Mouse (Mus musculus) gastrocnemius, postnatal 10 days (tissue): ENCODE results near the gene Hist1h3g. TPM values are rescaled to one million over a fixed set of nuclear protein-coding genes. Genes with fewer than 3 reads are reported as not detected.
"Not testable (repeated sequence)": the region's sequence is repeated elsewhere in the genome, so short reads cannot be mapped to it uniquely, and the experiment has no call there.

Source experiments
- DNase-seq: peaks from one replicate; pipeline ENCODE4 v3.0.0; 2021; ENCODE audit warnings: mixed read lengths
- total RNA-seq, 2 experiments: library from RNA; stranded (reverse); gene quantifications; 2 replicates each; pipeline ENCODE4 v1.2.3; 2021

Hist1h3g gene
- total RNA-seq, 2 experiments from 2014 or later = 58.4 to 59.9 TPM

DNA sequence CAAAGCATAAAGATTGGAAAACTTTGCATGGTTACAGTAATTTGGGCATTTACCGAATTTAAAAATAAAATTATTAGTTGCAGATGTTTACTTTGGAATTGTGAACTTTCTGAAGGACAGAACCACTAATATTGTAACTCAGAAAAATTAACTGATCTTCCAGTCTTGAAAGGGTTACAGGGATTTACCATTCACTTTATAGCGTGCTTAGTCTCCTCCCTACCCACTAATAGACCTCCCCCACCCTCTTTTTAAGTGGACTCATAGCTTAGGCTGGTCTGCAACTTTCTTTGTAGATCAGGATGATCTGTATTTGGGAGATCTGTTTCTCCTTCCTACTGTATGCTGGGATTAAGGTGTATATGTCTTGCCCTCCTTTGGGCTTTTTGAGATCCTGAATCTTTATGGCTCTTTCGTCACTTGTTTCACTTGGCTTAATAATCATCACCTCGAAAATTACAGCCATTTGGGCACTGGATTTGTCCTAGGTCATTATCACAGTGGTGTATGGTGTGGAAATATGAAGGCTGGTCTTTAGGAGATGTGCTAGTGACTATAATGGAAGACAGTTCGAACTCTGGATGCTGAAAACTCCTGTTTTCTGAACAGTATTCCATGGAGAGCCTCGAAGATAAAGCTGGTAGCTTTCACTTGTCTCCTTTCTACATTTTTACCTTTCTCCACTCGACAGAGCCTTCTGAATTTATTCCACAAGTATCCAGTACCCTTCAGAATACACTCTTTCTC lies 1.0 kb downstream of the Hist1h3g start:
- no peak for DNase-seq

DNA sequence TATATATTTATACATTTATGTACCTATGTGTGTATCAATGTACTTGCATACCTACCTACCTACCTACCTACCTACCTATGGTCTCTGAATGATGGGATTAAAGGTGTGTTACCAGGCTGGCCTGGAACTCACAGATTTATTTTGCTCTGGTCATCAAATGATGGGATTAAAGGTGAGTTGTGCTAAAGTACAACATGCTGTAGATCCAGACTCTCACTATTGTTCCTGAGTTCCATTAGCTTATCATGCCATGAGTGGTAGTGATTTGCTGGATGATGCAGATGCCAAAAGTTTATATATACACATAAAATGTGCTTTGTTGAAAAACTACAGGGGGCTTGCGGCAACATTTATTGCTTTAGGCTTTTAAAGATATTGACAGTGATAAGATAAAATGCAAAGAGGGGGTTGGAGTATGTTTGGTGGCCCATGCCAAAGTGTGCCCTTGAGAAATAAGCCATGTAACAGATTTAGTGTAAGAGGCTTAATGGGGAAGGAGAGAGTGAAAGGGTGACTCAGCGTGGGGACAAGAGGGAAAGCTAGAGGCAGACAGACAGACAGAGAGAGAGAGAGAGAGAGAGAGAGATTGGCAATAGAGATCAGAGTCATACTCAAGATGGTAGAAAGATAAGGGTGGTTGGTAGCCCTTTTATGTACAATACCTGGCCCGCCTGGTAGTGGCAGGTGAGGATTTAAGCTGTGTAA lies 1.9 kb downstream of the Hist1h3g start:
- no peak for DNase-seq

DNA sequence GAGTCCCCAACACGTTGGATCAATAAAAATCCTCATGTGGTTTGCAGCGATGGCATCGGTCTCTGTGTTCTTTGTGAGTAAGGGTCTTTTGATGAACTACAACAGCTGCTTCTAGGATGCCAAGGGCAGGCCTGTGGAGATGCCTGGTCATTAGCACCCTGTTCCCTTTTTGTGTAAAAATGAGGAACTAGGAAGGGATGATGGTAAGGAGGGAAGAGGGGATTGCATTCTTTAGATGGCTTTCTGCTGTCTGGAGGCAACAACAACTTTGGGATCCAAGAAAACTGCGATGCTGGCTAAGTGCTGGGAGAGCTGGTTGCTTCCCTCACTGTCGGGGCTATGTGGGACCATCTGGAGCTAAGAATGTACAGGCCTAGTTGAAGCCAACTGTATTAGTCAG lies 3.0 kb downstream of the Hist1h3g start:
- DNase-seq = no peak

DNA sequence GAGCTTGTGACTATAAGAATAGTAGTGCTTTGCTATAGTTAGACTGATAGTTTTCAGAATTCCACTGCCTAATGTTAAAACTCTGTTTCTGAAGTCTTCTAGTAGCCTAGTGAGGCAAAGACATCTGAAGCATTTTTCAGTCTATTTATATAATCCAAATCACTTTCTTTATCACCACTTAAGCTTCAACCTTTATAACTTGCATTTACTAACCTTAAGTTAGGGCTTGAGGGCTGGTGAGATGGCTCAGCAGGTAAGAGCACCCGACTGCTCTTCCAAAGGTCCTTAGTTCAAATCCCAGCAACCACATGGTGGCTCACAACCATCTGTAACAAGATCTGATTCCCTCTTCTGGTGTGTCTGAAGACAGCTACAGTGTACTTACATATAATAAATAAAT lies 4.6 kb downstream of the Hist1h3g start:
- DNase-seq = not testable (repeated sequence)

DNA sequence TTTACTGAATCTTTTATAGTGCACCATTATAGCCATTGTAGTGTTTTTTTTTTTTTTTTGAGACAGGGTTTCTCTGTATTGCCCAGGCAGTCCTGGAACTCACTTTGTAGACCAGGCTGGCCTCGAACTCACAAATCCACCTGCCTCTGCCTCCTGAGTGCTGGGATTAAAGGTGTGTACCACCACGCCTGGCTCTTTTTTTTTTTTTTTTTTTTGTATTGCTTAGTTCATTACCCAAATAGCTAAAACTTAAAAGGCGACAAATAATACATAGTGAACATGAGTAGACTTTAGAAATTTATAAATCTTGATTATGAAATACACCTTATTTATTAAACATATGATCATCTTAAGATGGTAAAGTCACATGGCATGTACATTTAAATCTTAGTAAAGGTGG lies 6.3 kb downstream of the Hist1h3g start:
- no peak for DNase-seq

DNA sequence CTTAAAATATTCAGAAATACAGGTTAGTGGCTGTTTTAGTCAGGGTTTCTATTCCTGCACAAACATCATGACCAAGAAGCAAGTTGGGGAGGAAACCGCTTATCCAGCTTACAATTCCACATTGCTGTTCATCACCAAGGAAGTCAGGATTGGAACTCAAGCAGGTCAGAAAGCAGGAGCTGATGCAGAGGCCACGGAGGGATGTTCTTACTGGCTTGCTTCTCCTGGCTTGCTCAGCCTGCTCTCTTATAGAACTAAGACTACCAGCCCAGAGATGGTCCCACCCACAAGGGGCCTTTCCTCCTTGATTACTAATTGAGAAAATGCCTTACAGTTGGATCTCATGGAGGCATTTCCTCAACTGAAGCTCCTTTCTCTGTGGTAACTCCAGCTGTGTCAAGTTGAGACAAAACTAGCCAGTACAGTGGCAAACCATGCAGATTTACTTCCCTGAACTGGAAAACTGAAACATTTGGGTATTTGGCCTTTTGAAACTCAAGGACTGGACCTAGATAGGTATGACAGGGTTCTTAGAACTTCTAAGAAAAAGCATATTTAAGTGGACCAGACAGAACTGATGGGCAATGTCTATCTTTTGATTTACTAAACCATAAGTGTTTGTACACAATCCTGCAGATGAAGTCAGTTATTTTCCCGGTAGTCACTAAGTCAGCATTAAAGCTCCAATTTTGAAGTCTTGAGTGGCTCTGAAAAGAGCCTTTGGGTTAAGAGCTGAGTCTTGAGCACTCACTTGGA lies 7.2 kb downstream of the Hist1h3g start:
- DNase-seq = not testable (repeated sequence)

DNA sequence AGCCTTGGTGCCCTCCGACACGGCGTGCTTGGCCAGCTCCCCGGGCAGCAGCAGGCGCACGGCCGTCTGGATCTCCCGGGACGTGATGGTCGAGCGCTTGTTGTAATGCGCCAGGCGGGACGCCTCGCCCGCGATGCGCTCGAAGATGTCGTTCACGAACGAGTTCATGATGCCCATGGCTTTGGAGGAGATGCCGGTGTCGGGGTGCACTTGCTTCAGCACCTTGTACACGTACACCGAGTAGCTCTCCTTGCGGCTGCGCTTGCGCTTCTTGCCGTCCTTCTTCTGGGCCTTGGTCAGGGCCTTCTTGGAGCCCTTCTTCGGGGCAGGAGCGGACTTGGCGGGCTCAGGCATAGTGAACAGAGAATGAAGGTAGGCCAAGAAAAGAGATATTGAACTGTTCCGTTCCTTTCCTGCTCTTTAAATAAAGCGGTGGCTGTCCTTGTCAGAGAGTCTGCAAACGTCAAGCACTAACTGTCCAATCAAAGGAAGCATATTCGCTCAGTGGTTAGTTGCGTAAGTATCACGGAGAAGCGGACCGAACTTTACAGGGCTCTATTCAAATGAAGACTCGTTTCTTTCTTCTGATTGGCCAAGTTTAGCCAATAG lies 7.9 kb downstream of the Hist1h3g start, which contains the start of gene Hist1h2bh:
Hist1h2bh (minus strand) TSS at position 394 of the 609 bp plus-strand sequence.
- peak; percentile 23 for DNase-seq

DNA sequence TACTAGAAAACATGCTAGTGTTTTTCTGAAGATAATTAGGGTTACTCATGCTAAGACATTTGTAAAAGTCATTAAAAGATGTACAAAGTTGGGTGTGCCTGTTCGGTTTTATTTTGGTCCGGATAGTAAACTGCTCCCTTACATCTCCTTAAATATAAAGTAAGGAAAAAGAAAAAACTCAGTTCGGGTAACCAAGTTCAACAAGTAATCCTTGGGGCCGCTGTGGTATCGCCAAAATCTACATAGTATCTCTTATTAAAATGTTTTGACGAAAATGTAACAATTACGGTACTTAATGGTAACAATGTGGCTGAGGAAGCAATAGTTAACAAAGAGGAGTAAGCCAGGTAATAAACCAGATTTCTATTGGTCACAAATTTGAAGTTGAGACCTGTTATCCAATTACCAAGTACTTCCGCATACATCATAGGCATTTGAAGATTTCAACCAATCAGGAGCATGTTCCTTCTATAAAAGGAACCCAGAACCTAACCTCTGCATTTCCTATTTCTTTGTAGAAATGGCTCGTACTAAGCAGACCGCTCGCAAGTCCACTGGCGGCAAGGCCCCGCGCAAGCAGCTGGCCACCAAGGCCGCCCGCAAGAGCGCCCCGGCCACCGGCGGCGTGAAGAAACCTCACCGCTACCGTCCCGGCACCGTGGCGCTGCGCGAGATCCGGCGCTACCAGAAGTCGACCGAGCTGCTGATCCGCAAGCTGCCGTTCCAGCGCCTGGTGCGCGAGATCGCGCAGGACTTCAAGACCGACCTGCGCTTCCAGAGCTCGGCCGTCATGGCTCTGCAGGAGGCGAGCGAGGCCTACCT lies 9.0 kb downstream of the Hist1h3g start, which contains the start of gene Hist1h3f:
Hist1h3f (plus strand) TSS at position 88 of the 822 bp plus-strand sequence.
- DNase-seq = peak; percentile 40

DNA sequence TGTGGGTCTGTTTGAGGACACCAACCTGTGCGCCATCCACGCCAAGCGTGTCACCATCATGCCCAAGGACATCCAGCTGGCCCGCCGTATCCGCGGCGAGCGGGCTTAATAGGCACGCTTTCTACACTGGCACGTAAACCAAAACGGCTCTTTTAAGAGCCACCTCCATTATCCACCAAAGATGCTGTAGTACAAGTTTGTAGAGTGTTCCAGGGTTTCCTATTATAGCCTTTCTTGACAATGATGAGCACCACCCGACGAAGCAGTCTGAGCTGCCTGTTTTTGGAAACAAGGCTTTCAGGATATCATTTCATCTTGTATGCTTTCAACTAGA lies 9.5 kb downstream of the Hist1h3g start:
- DNase-seq = not testable (repeated sequence)

DNA sequence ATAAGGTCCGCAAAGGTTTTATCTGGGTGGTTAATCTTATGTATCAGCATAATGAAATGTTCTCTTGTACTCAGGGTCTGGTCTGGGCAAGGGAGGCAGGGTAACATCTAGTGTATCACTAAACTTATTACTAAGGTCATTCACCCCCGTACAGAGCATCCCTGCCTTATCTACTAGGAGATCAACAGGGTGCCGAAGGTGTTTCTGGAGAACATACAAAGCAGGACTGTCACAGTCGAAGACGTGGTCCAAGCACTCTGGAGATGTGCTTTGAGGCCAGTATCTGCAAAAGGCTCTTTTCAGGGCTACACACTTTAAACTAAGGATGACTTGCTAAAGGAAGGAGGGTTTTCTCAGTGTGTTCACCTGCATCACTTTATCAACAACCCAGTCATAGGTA lies 11.5 kb downstream of the Hist1h3g start:
- no peak for DNase-seq

DNA sequence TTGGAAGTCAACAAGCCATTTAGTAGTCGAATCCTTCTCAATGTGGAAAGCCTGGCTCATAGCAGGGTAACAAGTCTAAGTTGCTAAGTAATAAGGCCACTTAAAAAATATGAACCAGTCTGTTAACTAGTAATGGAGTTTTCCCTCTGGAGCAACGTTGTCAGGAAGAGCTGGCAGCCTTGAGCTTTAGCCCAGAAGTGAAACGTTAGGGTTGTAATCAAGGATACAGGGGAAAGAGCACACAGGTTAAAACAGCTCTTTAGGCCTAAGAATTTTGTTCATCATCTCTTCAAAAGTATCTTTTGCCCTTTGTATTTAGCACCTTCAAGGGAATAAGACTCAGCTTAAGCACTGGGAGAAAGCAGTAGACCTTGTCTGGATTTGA lies 15.5 kb downstream of the Hist1h3g start:
- no peak for DNase-seq

DNA sequence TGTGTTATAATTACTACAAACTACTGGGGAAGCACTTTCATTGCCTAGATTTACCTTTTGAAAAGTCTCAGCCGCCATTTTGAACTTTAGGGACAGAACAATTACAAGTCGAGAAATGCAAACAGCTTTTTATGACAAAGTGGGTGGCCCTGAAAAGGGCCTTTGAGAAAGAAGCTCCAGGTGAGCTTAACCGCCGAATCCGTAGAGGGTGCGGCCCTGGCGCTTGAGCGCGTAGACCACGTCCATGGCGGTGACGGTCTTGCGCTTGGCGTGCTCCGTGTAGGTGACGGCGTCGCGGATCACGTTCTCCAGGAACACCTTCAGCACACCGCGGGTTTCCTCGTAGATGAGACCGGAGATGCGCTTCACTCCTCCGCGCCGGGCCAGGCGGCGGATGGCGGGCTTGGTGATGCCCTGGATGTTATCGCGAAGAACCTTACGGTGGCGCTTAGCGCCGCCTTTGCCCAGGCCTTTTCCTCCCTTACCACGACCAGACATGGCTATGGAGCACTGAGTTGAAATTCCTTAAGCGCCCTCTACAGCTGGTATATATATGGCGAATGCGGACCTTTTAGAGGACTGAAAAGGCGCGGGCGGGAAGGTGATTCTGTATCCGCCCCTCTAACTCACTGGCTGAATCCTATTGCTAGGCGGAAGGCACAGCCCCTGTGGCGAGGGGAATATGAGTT lies 16.1 kb downstream of the Hist1h3g start, which contains the start of gene Hist1h4f:
Hist1h4f (minus strand) TSS at position 503 of the 689 bp plus-strand sequence.
- peak; percentile 55 for DNase-seq

DNA sequence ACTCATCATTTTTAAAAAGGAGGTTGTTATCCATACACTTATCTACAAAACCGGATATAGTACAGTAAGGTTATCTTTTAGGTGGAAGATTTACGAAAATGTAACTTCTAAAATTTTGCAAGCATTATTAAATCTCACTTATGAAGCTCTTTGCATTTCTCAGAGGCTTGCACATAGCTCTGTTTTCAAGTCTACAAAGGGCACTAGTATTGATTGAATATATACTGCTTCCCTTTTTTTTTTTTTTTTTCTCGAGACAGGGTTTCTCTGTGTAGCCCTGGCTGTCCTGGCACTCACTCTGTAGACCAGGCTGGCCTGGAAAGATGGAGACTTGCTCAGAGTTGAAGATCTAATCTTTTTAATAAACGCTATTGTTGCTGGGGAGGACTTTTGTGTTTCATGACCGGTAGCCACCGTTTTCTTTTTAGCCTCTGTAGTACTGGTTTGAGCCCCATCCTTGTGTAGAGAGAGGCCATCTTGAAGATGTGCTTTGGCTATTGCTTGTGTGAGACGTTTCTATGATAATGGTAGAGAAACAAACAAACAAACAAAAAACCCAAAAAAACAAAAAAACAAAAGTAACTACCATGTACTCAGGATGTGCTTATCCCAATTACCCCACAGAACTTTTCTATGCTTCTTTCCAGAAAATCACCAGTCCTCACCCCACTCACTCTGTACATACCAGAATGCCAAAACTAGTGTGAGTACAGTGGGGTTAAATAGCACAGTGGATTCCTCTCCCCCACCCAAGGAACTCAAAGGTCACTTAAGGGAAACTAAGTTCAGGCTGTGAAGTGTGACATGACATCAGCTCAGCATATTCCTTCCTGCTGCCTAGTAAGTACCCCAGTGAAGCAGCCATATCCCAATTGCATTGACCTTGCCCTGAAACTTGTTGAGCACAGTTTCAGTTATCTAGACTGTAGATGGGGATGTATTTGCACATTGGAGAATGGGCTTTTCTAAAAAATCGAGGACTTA lies 17.0 kb downstream of the Hist1h3g start:
- DNase-seq = no peak

DNA sequence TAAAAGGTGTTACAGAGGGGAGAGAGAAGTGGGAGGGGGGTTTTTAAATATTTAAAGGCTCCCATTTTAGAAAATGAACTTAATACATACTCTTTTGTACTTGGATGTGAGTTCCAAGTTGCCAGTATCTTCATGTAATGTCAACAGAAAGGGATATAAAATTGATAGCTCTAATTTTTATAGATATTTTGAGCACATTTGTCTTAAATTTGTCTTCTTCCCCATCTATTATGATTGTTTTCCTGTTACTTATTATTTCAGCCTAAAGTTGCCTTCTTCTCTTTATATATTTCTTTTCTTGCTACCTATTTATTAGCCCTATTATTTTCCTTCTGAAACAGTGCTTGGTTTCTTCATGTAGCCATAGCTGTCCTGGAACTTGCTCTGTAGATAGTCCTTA lies 17.7 kb downstream of the Hist1h3g start, which contains the start of gene Hist1h1d:
Hist1h1d (plus strand) TSS at position 301 of the 400 bp plus-strand sequence.
- DNase-seq = no peak

DNA sequence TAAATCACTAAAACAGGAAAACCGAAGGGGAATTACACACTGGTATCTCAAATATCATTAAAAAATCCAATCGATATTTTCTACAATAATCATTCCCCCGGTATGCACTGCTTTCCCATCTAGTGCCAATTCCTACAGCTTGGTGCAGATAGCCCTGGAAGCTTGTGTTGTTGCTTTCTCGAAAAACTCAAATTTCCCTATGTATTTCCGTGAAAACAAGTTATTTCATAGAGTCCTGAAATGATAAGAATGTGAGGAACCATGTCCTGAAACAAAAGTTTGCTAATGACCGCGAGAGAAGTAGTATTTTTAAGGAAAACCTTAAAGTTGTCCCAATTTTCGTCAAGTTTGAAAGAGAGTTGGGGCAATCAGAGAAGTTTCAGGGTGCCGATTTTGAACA lies 19.2 kb downstream of the Hist1h3g start:
- no peak for DNase-seq

DNA sequence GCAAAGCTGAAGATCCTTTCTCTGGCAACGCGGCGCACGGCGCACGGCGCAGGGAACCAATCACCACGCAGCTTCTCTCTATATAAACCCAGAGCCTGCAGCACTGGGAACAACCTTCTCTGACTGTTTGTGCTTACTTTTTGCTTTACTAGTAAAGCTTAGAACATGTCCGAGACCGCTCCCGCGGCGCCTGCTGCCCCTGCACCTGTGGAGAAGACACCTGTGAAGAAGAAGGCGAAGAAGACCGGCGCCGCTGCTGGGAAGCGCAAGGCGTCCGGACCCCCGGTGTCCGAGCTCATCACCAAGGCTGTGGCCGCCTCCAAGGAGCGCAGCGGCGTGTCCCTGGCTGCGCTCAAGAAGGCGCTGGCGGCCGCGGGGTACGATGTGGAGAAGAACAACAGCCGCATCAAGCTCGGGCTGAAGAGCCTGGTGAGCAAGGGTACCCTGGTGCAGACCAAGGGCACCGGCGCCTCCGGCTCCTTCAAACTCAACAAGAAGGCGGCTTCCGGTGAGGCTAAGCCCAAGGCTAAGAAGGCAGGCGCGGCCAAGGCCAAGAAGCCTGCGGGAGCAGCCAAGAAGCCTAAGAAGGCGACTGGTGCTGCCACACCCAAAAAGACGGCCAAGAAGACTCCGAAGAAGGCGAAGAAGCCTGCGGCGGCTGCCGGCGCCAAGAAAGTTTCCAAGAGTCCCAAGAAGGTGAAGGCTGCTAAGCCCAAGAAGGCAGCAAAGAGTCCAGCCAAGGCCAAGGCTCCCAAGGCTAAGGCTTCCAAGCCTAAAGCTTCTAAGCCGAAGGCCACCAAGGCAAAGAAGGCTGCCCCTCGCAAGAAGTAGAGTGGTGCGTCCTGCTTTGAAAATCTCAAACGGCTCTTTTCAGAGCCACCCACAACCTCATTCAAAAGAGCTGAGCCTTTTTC lies 20.0 kb downstream of the Hist1h3g start:
- DNase-seq = peak; percentile 60

DNA sequence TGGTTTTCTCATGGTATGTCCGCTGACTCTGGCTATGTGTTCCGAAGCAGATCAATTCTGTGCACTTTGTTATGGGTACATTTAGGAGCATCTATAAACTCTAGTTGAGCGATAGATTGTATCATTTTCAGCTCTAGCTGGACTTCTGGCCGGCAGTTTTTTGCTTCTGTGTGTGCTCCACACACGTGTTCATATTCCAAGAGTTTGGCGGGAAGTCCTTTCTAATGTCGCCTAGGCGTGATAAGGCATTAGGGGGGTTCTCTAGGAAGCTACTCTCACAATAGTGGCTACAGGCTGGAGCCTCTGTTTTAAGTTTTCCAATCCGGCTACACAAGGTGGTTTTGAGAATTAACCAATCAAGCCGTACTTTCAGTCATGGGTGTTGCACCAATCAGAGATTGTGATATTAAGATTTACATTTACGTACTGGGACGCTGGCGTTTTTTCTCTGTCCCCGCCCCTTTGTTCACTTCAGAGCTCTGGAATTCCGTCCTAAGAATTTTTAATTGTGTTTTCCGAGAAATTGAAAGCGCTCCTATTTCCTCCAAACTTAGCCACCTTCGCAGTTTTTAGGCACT lies 20.7 kb downstream of the Hist1h3g start:
- peak; percentile 20 for DNase-seq

DNA sequence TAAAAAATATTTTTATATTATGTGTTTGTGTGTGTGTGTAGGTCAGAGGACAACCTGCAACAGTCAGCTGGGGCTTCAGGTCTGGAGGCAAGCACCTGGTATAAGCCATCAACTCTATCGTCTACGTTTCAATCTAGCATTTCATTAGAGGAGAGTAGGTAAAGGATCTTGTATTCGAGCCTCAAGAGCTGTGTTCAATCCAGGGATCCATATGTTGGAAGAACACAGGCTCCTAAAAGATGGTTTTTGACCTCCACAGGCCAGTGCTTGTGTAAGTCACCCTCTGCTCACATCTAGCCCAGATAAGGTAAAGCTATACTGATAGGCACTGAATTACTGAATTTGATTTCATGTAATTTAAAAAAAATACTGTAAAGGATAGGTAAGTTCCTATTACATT lies 21.7 kb downstream of the Hist1h3g start:
- no peak for DNase-seq
